Mouse (Mus musculus) hindbrain, embryonic 14.5 days (tissue): ENCODE results near the gene Larp4. TPM values are rescaled to one million over a fixed set of nuclear protein-coding genes. Genes with fewer than 3 reads are reported as not detected.

Experiments used
- ATAC-seq: fragments of 200-750 bp; cut with Nextera tagmentation; 2 replicates; pipeline ENCODE4 v1.8.0; 2017; ENCODE audit warnings: moderate number of reproducible peaks, mild to moderate bottlenecking, moderate TSS enrichment, moderate library complexity; ENCODE audit not compliant: low FRiP score
- DNase-seq: peaks from one replicate; pipeline ENCODE4 v3.0.0-alpha.2; 2015; ENCODE audit warnings: low spot score
- H3K27ac ChIP-seq: fragments of 300-500 bp; sonication (generic); 2 replicates; pipeline ENCODE4 v1.5.1; 2014; ENCODE audit warnings: mild to moderate bottlenecking, moderate library complexity
- H3K27me3 ChIP-seq: fragments of 300-500 bp; sonication (generic); 2 replicates; pipeline ENCODE4 v1.6.1; 2014; ENCODE audit warnings: mild to moderate bottlenecking, low read length, mixed read lengths; ENCODE audit not compliant: control insufficient read depth, insufficient read depth
- H3K36me3 ChIP-seq: fragments of 300-500 bp; sonication (generic); replicated peaks from 2 replicates; pipeline ENCODE4 v1.6.1; 2014; ENCODE audit not compliant: control insufficient read depth, insufficient read depth
- H3K4me1 ChIP-seq: fragments of 300-500 bp; sonication (generic); replicated peaks from 2 replicates; pipeline ENCODE4 v1.6.1; 2014; ENCODE audit warnings: antibody characterized with exemption, low read length, mixed read lengths; ENCODE audit not compliant: control insufficient read depth, insufficient read depth
- H3K4me2 ChIP-seq: fragments of 300-500 bp; sonication (generic); replicated peaks from 2 replicates; pipeline ENCODE4 v1.6.1; 2014; ENCODE audit warnings: mild to moderate bottlenecking, moderate library complexity
- H3K4me3 ChIP-seq: fragments of 300-500 bp; sonication (generic); replicated peaks from 2 replicates; pipeline ENCODE4 v1.5.1; 2014; ENCODE audit warnings: mild to moderate bottlenecking, low read length
- H3K9ac ChIP-seq: fragments of 300-500 bp; sonication (generic); 2 replicates; pipeline ENCODE4 v1.6.1; 2014
- H3K9me3 ChIP-seq: fragments of 300-500 bp; sonication (generic); 2 replicates; pipeline ENCODE4 v1.6.1; 2016; ENCODE audit warnings: low read length; ENCODE audit not compliant: control insufficient read depth
- WGBS: fragments of 180-500 bp; shearing (Covaris S2); extraction: QIAGEN DNeasy Blood & Tissue Kit; methylation state at CpG from one replicate; pipeline ENCODE4 v1.1.7; 2014; 5-methylcytosine and 5-hydroxymethylcytosine counted together
- polyA plus RNA-seq: library from polyadenylated mRNA; unstranded; fragments of >200 nt; fragmentation: Nextera tagmentation; extraction: Ambion mirVana; gene quantifications from 2 replicates; pipeline ENCODE4 v1.2.1, GENCODE M21; 2014

Larp4 gene
- polyA plus RNA-seq, 1 experiment from 2014 or later, result 25.9 TPM

DNA sequence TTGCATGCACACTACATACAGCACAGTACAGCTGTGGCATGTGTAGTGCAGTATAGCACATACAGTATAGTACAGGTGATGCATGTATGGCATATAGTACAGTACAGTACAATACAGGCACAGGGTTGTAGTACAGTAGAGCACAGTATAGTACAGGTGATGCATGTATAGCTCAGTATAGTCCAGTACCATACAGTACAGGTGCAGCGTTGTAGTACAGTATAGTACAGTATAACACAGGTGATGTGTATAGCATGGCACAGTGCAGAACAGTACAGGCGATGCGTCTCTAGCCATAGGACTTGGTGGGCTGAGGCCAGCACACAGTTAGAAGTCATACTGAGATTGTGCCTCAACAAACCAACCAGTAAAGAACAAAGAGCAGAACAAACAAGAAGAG lies 91.5 kb downstream of the Larp4 start:
- Histone ChIP-seq H3K4me3 (no peak overlapping the region), H3K36me3 (no peaks in the 10 kb centered on the region), H3K9ac (no peak overlapping the region), H3K4me1 (peaks cover 3% of the 10 kb centered on the region; the same call in 1 of the 2 replicates), H3K27me3 (no peaks in the 10 kb centered on the region), H3K9me3 (no peaks in the 10 kb centered on the region), H3K4me2 (no peak overlapping the region), H3K27ac (no peak overlapping the region)
- WGBS, result 94% methylated on average over 3 of the region's 3 CpGs
- ATAC-seq, result no peak
- no peak for DNase-seq

DNA sequence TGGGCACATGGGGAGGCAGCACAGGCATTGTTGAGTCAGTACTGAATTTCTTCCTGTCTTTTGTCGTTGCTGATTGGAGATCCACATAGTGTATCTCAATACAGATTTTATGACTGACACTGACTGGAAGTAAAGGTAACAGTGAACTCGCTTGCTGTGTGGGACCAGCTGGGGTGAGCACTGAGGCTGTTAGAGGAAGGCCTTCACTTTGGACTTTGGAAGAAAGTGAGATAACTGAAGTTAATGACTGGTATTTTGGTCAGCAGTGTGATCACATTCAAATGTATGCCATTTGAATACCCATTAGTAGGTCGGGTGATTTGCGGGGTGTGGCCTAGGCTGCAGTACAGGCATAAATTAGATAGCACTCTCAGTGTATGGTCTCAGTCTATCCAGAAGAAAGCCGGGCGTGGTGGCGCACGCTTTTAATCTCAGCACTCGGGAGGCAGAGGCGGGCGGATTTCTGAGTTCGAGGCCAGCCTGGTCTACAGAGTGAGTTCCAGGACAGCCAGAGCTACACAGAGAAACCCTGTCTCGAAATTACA lies 93.4 kb downstream of the Larp4 start:
- Histone ChIP-seq H3K4me1 (peaks cover 5% of the 10 kb centered on the region; the same call in 1 of the 2 replicates), H3K4me2 (no peak overlapping the region), H3K9ac (no peak overlapping the region), H3K4me3 (no peak overlapping the region), H3K27ac (no peak overlapping the region), H3K36me3 (no peaks in the 10 kb centered on the region), H3K27me3 (no peaks in the 10 kb centered on the region), H3K9me3 (no peaks in the 10 kb centered on the region)
- DNase-seq, result no peak
- 96% methylated on average over 13 of the region's 13 CpGs for whole genome bisulfite sequencing
- ATAC-seq, result no peak

Other genes with a start within 250 kb of the Larp4 start
- gene Cox14, start 244.4 kb upstream of the Larp4 start, polyA plus RNA-seq, result 182 and 202 TPM in 2 replicates
- gene Cers5, start 197.2 kb upstream of the Larp4 start, polyA plus RNA-seq, result 78.5 and 89.3 TPM in 2 replicates
- 11.2 and 14.5 TPM in 2 replicates for gene Lima1, start 94.6 kb upstream of the Larp4 start, polyA plus RNA-seq
- gene Fam186a, start 3.0 kb upstream of the Larp4 start, polyA plus RNA-seq, result 0.11 TPM in 1 of 2 replicates, not detected in the other
- gene Dip2b, start 68.6 kb downstream of the Larp4 start, polyA plus RNA-seq, result 26.0 and 27.8 TPM in 2 replicates